Mouse (Mus musculus) embryonic fibroblast, embryonic 13.5 days (primary cell): ENCODE results near the gene Card11.

ENCODE experiments used
- CTCF ChIP-seq: IDR thresholded peaks from 2 replicates; pipeline ENCODE4 v1.5.1; 2011; ENCODE audit warnings: mild to moderate bottlenecking, control low read depth, low read length, moderate library complexity, borderline replicate concordance; ENCODE audit not compliant: insufficient read depth
- POLR2A ChIP-seq: IDR thresholded peaks from 2 replicates; pipeline ENCODE4 v1.6.1; 2011; ENCODE audit warnings: low read depth, mild to moderate bottlenecking, control low read depth, low read length, moderate library complexity

DNA sequence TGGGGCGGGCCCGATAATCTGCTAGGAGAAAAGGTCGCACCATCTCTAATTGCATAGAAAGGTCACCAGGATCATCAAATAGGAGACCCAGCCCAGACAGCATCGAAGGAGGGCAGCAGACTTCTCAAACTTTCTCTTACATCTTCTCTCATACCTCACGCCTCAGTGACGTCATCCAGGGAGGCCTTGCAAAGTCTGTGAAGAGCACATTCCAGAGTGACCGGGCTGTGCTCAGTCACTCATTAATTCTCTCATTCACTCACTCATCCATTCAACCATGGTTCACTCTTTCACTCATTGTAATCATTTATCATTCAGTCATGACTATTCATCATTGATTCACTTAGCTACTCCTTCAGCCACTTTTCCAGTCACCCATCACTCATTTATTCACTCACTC is 63.6 kb downstream of the Card11 start:
- TF ChIP-seq POLR2A (no peak), CTCF (no peak)
